Mouse (Mus musculus): ENCODE data around the gene Ndufaf7.

The Ndufaf7 gene

DNA sequence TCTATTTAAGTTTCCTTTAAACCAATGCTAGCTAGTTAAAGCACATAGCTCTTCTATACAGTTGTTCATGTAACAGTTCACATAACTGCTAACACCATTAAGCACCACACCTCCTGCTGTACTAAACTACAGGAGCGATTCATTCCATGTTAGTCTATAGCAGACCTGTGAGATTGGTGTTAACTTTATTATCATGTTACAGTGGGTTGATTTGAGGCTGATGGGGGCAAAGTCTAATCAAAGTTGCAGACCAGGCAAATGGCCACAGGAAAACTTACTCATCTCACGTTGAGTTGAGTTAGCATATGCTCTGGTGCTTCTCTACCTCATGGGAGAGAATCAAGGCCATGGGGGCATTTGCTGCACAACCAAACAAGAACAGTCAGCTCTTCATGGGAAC is 27.6 kb upstream of the Ndufaf7 start:
- Histone ChIP-seq H3K4me3 (replicated peaks; ENCODE audit: low read length) (no peak overlapping the region), H3K27me3 (ENCODE audit: insufficient read depth, low read length) (no peaks in the 10 kb centered on the region), H3K4me1 (replicated peaks; ENCODE audit: low read depth, low read length) (peaks cover 16% of the 10 kb centered on the region), H3K36me3 (ENCODE audit: insufficient read depth, low read length) (no peaks in the 10 kb centered on the region), H3K9me3 (ENCODE audit: low read length) (no peaks in the 10 kb centered on the region)
- TF ChIP-seq POU5F1 (IDR thresholded peaks at IDR 0.05; ENCODE audit: borderline replicate concordance, low read length) = no peak
- no peak for TF ChIP-seq CTCF (conservative IDR thresholded peaks at IDR 0.05; ENCODE audit: low read length)
- no peak for TF ChIP-seq NANOG (IDR thresholded peaks at IDR 0.05; ENCODE audit: borderline replicate concordance, low read length)

DNA sequence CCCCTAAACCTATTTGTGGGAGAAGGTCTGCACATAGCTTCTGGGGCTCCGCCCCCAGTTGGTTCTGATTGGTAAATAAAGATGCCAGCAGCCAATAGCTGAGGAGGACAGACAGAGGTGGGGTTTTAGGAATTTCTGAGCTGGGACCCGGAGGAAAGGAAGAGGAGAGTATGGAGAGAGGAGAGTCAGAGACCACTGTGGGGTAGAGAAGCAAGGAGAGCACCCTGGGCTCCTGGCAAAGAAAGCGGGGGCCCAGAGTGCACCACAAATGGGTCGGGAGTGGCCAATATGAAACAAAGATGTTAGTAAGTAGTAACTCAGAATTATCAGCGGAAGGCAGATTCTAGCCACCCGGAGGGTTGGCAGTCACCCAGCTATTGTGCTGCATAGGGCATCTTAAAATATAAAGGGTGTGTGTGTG is 24.1 kb upstream of the Ndufaf7 start:
- peaks cover 4% of the 10 kb centered on the region for H3K36me3 ChIP-seq (ENCODE audit: insufficient read depth, low read length)
- H3K4me1 ChIP-seq (replicated peaks; ENCODE audit: low read depth, low read length) = peaks cover 40% of the 10 kb centered on the region
- H3K27me3 ChIP-seq (ENCODE audit: insufficient read depth, low read length) = no peaks in the 10 kb centered on the region
- TF ChIP-seq NANOG (IDR thresholded peaks at IDR 0.05; ENCODE audit: borderline replicate concordance, low read length) = no peak
- TF ChIP-seq POU5F1 (IDR thresholded peaks at IDR 0.05; ENCODE audit: borderline replicate concordance, low read length) = no peak
- H3K9me3 ChIP-seq (ENCODE audit: low read length) = no peaks in the 10 kb centered on the region
- peak overlapping the region; percentile 77 for H3K4me3 ChIP-seq (replicated peaks; ENCODE audit: low read length)

DNA sequence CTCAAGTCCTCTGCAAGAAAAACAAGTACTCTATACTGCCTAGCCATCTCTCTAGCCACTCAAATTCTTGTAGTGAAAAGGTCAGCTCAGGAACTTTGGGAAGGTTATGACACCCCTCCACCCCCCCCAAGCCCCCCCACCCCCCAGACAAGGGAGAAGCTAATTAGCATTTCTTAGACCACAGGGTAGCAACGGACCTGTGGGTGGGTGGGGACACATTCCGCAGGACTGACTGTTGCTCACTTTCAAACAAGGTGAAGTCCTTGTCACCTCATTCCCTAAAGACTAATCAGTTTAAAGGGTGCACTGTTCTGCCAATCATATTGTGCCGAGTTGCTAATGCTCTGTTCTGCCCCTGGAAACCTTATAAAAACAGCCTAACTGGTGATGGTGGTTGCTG is 23.0 kb upstream of the Ndufaf7 start:
- TF ChIP-seq CTCF (conservative IDR thresholded peaks at IDR 0.05; ENCODE audit: low read length) (no peak), POU5F1 (IDR thresholded peaks at IDR 0.05; ENCODE audit: borderline replicate concordance, low read length) (no peak), NANOG (IDR thresholded peaks at IDR 0.05; ENCODE audit: borderline replicate concordance, low read length) (no peak)

GRCm38 (mm10) chr17:78915772-78916171 is 21.2 kb upstream of the Ndufaf7 start:
- peak overlapping the region; percentile 86 for H3K4me3 ChIP-seq (replicated peaks; ENCODE audit: low read length)
- TF ChIP-seq CTCF (conservative IDR thresholded peaks at IDR 0.05; ENCODE audit: low read length) (no peak), POU5F1 (IDR thresholded peaks at IDR 0.05; ENCODE audit: borderline replicate concordance, low read length) (0 out of 2 replicates have a peak, but pooled peaks have one; percentile 29)
- peaks cover 48% of the 10 kb centered on the region for H3K4me1 ChIP-seq (replicated peaks; ENCODE audit: low read depth, low read length)
- no peaks in the 10 kb centered on the region for H3K27me3 ChIP-seq (ENCODE audit: insufficient read depth, low read length)
- no peaks in the 10 kb centered on the region for H3K9me3 ChIP-seq (ENCODE audit: low read length)
- H3K36me3 ChIP-seq (ENCODE audit: insufficient read depth, low read length) = peaks cover 32% of the 10 kb centered on the region

More for the DNA sequence above, 23.0 kb upstream of the Ndufaf7 start:
- H3K9me3 ChIP-seq (ENCODE audit: low read length) = no peaks in the 10 kb centered on the region
- H3K4me1 ChIP-seq (replicated peaks; ENCODE audit: low read depth, low read length) = peaks cover 48% of the 10 kb centered on the region
- H3K36me3 ChIP-seq (ENCODE audit: insufficient read depth, low read length) = peaks cover 14% of the 10 kb centered on the region
- peak overlapping the region; percentile 86 for H3K4me3 ChIP-seq (replicated peaks; ENCODE audit: low read length)
- H3K27me3 ChIP-seq (ENCODE audit: insufficient read depth, low read length) = no peaks in the 10 kb centered on the region

- Histone ChIP-seq H3K4me3 (replicated peaks; ENCODE audit: low read length) (peak within 1 kb of the TSS; percentile 86), H3K36me3 (ENCODE audit: insufficient read depth, low read length) (peaks cover 39% of the 10 kb centered on the region), H3K27me3 (ENCODE audit: insufficient read depth, low read length) (no peaks in the 10 kb centered on the region), H3K4me1 (replicated peaks; ENCODE audit: low read depth, low read length) (peaks cover 48% of the 10 kb centered on the region), H3K9me3 (ENCODE audit: low read length) (no peaks in the 10 kb centered on the region)
- TF ChIP-seq CTCF (conservative IDR thresholded peaks at IDR 0.05; ENCODE audit: low read length) (no peak), POU5F1 (IDR thresholded peaks at IDR 0.05; ENCODE audit: borderline replicate concordance, low read length) (no peak), NANOG (IDR thresholded peaks at IDR 0.05; ENCODE audit: borderline replicate concordance, low read length) (no peak)
Measured at GRCm38 (mm10) chr17:78916369-78916813, 20.5 kb upstream of the Ndufaf7 start, which contains the start of gene Cebpzos. Cebpzos (plus strand) TSS chr17:78916500.

- Histone ChIP-seq H3K4me3 (replicated peaks; ENCODE audit: low read length) (peak overlapping the region; percentile 86), H3K4me1 (replicated peaks; ENCODE audit: low read depth, low read length) (peaks cover 48% of the 10 kb centered on the region), H3K9me3 (ENCODE audit: low read length) (no peaks in the 10 kb centered on the region), H3K36me3 (ENCODE audit: insufficient read depth, low read length) (peaks cover 44% of the 10 kb centered on the region), H3K27me3 (ENCODE audit: insufficient read depth, low read length) (no peaks in the 10 kb centered on the region)
- TF ChIP-seq CTCF (conservative IDR thresholded peaks at IDR 0.05; ENCODE audit: low read length) = no peak
- TF ChIP-seq NANOG (IDR thresholded peaks at IDR 0.05; ENCODE audit: borderline replicate concordance, low read length) = no peak
- TF ChIP-seq POU5F1 (IDR thresholded peaks at IDR 0.05; ENCODE audit: borderline replicate concordance, low read length) = no peak
Measured at GRCm38 (mm10) chr17:78916899-78917298, 20.0 kb upstream of the Ndufaf7 start.

DNA sequence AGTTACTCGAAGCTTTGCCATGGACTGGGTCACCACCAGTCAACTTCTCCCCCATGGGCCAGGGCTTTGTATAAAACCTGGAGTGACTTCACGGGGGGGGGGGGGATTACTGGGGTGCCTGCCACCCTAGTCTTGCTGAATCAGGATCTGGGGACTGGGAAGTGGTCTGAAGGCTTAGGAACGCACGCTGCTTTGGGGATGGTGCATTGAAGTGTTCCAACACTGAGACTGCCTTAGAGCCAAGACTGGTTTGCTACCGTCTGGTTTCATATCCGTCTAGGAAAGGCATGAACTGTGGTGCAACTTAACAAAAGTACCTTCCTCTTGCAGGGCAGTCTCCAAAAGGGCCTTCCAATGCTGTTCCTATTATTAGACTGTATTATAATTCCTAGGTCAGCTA is 19.2 kb upstream of the Ndufaf7 start:
- peaks cover 52% of the 10 kb centered on the region for H3K36me3 ChIP-seq (ENCODE audit: insufficient read depth, low read length)
- H3K9me3 ChIP-seq (ENCODE audit: low read length) = no peaks in the 10 kb centered on the region
- H3K4me3 ChIP-seq (replicated peaks; ENCODE audit: low read length) = peak overlapping the region; percentile 86
- H3K4me1 ChIP-seq (replicated peaks; ENCODE audit: low read depth, low read length) = peaks cover 43% of the 10 kb centered on the region
- no peak for TF ChIP-seq CTCF (conservative IDR thresholded peaks at IDR 0.05; ENCODE audit: low read length)
- no peak for TF ChIP-seq NANOG (IDR thresholded peaks at IDR 0.05; ENCODE audit: borderline replicate concordance, low read length)
- no peak for TF ChIP-seq POU5F1 (IDR thresholded peaks at IDR 0.05; ENCODE audit: borderline replicate concordance, low read length)
- no peaks in the 10 kb centered on the region for H3K27me3 ChIP-seq (ENCODE audit: insufficient read depth, low read length)

GRCm38 (mm10) chr17:78935857-78936256 is 1.1 kb upstream of the Ndufaf7 start:
- H3K4me3 ChIP-seq (replicated peaks; ENCODE audit: low read length) = peak overlapping the region; percentile 100
- TF ChIP-seq POU5F1 (IDR thresholded peaks at IDR 0.05; ENCODE audit: borderline replicate concordance, low read length) = no peak
- no peak for TF ChIP-seq CTCF (conservative IDR thresholded peaks at IDR 0.05; ENCODE audit: low read length)
- TF ChIP-seq NANOG (IDR thresholded peaks at IDR 0.05; ENCODE audit: borderline replicate concordance, low read length) = no peak
- no peaks in the 10 kb centered on the region for H3K9me3 ChIP-seq (ENCODE audit: low read length)
- H3K36me3 ChIP-seq (ENCODE audit: insufficient read depth, low read length) = peaks cover 50% of the 10 kb centered on the region
- no peaks in the 10 kb centered on the region for H3K27me3 ChIP-seq (ENCODE audit: insufficient read depth, low read length)
- peaks cover 54% of the 10 kb centered on the region for H3K4me1 ChIP-seq (replicated peaks; ENCODE audit: low read depth, low read length)

DNA sequence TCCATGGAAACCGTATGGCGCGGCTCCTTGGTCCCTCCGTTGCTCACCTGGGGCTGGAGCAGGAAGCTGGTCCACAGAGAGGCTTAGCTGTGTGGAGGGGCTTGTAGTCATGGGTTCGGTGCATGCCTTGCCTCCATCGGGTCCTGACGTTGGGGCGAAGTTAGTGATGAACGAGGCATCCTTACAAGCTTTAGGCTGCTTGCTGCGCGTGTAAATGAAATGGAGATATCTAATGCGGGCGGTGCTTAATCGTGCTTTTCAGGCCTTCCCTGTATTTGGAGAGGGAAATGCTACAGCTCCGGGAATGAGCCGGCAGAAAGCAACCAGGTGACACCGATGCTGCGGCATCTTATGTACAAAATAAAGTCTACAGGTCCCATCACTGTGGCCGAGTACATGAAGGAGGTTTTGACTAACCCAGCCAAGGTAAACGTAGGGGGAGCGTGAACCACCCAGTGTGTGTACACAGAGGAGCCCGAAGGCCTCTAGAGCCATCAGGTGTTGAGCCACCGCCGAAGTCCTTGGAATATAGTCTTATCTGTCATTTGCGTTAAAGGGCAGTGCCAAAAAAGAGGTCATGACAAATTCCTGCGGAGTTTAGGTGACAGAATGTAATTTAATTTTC is 405 bp downstream of the Ndufaf7 start:
- TF ChIP-seq NANOG (IDR thresholded peaks at IDR 0.05; ENCODE audit: borderline replicate concordance, low read length) (no peak), POU5F1 (IDR thresholded peaks at IDR 0.05; ENCODE audit: borderline replicate concordance, low read length) (no peak), CTCF (conservative IDR thresholded peaks at IDR 0.05; ENCODE audit: low read length) (no peak)
- Histone ChIP-seq H3K9me3 (ENCODE audit: low read length) (no peaks in the 10 kb centered on the region), H3K36me3 (ENCODE audit: insufficient read depth, low read length) (peaks cover 43% of the 10 kb centered on the region), H3K4me3 (replicated peaks; ENCODE audit: low read length) (peak overlapping the region; percentile 100), H3K27me3 (ENCODE audit: insufficient read depth, low read length) (no peaks in the 10 kb centered on the region), H3K4me1 (replicated peaks; ENCODE audit: low read depth, low read length) (peaks cover 53% of the 10 kb centered on the region)
